Mouse (Mus musculus) kidney, adult 2 months (tissue): Measurements from ENCODE around the gene Hipk2.

Source experiments
- CTCF ChIP-seq: fragments of 200-500 bp; conservative IDR thresholded peaks from 2 replicates; pipeline ENCODE4 v1.5.1; 2011; ENCODE audit warnings: low read depth, mild to moderate bottlenecking, control low read depth, low read length, moderate library complexity, mixed read lengths; ENCODE audit not compliant: insufficient read depth, insufficient read length
- POLR2A ChIP-seq: fragments of 200-500 bp; IDR thresholded peaks from one replicate; pipeline ENCODE4 v1.6.1; 2011; ENCODE audit warnings: low read depth, low read length, control low read depth

DNA sequence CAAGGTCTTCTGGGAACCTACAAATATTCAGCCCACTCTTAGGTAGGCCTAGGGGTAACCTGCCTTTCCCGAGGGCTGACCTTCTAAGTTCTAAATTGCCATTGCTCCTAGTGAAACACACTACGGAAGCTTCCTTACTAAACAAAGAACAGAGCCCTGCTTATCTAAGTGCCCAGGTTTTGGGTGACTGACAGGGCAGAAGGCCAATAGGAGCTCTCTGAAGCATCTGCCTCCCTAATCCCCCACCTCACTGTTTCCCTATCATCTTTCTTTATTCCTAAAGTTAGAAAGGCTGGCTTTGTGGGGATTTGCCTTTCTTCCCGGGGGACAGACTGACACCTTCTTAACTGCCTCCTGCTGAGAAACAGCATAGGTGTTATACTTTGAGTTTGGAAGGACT lies 136.7 kb downstream of the Hipk2 start:
- no peak for TF ChIP-seq POLR2A
- no peak for TF ChIP-seq CTCF
